Mouse (Mus musculus): Measurements from ENCODE around the gene Btg4. TPM values are rescaled to one million over a fixed set of nuclear protein-coding genes. Genes with fewer than 3 reads are reported as not detected.
A peak's percentile ranks its signal among the peaks of the same experiment; 100 is the strongest.

Gene Btg4
- total RNA-seq (2014; rRNA removed; ENCODE audit: low replicate concordance): not detected in 2 replicates
- not detected in 2 replicates for polyA plus RNA-seq (2015; fragmentation: Nextera tagmentation; extraction: Ambion mirVana)

DNA sequence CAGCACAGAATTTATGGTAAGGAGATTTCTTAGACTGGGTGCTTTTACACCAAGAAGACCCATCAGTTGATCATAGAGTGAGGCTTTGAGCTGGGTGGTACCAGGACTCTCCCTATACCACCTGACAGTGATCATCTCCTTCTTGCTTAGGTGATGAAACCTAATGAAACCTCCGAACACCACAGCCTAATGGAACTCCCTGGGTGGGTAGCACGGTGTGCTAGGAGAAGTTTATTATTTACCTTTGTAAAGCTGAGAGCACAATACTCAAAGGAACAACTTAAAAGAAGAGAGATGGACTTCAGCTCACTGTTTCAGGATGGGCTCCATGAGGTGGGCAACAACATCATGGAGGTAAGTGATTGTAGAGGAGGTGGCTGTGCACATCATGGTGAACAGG is at the start of gene Btg4:
Gene Btg4, plus strand, starts transcription at position 301 of the 400 bp plus-strand sequence.
- 86% methylated on average over 2 of the region's 2 CpGs for WGBS
- H3K9me3 ChIP-seq (replicated peaks; ENCODE audit: control insufficient read depth, low read length): no peaks in the 10 kb centered on the region
- H3K36me3 ChIP-seq (replicated peaks; ENCODE audit: control insufficient read depth, insufficient read depth, low read length): no peaks in the 10 kb centered on the region; the same call in 1 of the 2 replicates
- H3K27ac ChIP-seq (ENCODE audit: low read depth): no peak within 1 kb of the TSS
- DNase-seq (ENCODE audit: low spot score) (no peak), ATAC-seq (ENCODE audit: insufficient read depth, low read depth) (no peak)
- H3K4me2 ChIP-seq (ENCODE audit: low read depth, low read length): no peak within 1 kb of the TSS
- H3K27me3 ChIP-seq (ENCODE audit: control insufficient read depth, insufficient read depth, low read length): no peaks in the 10 kb centered on the region
- H3K4me3 ChIP-seq (ENCODE audit: low read depth, low read length): no peak within 1 kb of the TSS
- no peaks in the 10 kb centered on the region for H3K4me1 ChIP-seq (ENCODE audit: control insufficient read depth, insufficient read depth)
- TF ChIP-seq CTCF (IDR thresholded peaks at IDR 0.05; ENCODE audit: low read depth) (no peak), EP300 (IDR thresholded peaks at IDR 0.05; ENCODE audit: low read depth) (no peak)
- H3K9ac ChIP-seq (replicated peaks; ENCODE audit: low read depth, low read length): no peak within 1 kb of the TSS

DNA sequence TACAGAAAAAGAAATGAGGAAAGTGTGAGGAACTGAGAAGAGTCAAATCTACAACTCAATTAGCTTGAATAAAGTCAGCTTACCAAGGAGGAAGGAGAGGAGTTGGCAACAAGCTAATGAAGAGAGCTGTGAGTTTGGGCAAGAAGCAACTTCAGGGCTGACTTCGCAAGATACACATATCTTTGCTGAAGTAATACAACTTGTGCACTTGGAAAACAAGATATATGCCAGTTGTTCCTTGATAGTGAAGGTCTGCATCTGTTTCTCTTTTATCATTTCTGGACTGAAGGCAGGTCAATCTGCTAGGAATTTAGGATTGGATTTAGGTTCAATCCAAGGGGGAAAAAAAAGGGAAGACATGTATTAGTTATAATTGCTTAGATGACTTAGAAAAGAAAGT is 47.1 kb upstream of the Btg4 start:
- no peaks in the 10 kb centered on the region for H3K36me3 ChIP-seq (replicated peaks; ENCODE audit: control insufficient read depth, insufficient read depth, low read length)
- no peaks in the 10 kb centered on the region for H3K27me3 ChIP-seq (ENCODE audit: control insufficient read depth, insufficient read depth, low read length)
- H3K9ac ChIP-seq (replicated peaks; ENCODE audit: low read depth, low read length): no peak overlapping the region
- 62% methylated on average over 1 of the region's 1 CpGs for WGBS
- ATAC-seq (ENCODE audit: insufficient read depth, low read depth): no peak
- no peak for DNase-seq (ENCODE audit: low spot score)
- peaks cover 8% of the 10 kb centered on the region; the same call in 1 of the 2 replicates for H3K4me1 ChIP-seq (ENCODE audit: control insufficient read depth, insufficient read depth)
- H3K9me3 ChIP-seq (replicated peaks; ENCODE audit: control insufficient read depth, low read length): no peaks in the 10 kb centered on the region
- no peak overlapping the region for H3K4me3 ChIP-seq (ENCODE audit: low read depth, low read length)
- no peak overlapping the region for H3K4me2 ChIP-seq (ENCODE audit: low read depth, low read length)
- no peak overlapping the region for H3K27ac ChIP-seq (ENCODE audit: low read depth)
- TF ChIP-seq EP300 (IDR thresholded peaks at IDR 0.05; ENCODE audit: low read depth) (no peak), CTCF (IDR thresholded peaks at IDR 0.05; ENCODE audit: low read depth) (no peak)

DNA sequence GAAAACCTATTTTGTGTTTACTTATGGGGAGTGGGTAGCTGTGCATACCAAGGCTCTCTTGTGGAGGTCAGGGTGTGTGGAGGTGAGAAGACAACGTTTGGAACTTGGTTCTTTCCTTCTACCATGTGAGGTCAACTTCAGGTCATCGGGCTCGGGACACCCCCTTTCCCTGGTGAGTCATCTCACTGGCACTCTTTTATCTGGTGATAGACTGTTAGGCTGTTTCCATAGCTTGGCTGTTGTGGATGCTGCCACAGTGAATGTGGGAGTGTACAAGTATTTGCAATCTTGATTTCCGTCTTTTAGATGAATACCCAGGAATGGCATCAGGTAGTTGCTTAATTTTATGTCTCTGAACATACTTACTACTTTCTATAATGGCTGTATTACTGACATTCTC is 45.0 kb upstream of the Btg4 start:
- H3K9me3 ChIP-seq (replicated peaks; ENCODE audit: control insufficient read depth, low read length): no peaks in the 10 kb centered on the region
- H3K36me3 ChIP-seq (replicated peaks; ENCODE audit: control insufficient read depth, insufficient read depth, low read length): no peaks in the 10 kb centered on the region
- H3K4me1 ChIP-seq (ENCODE audit: control insufficient read depth, insufficient read depth): 0 out of 2 replicates have a peak, but pooled peaks cover 5% of the 10 kb centered on the region
- no peak for DNase-seq (ENCODE audit: low spot score)
- ATAC-seq (ENCODE audit: insufficient read depth, low read depth): 0 out of 2 replicates have a peak, but pooled peaks have one; percentile 24
- H3K4me2 ChIP-seq (ENCODE audit: low read depth, low read length): no peak overlapping the region
- no peaks in the 10 kb centered on the region for H3K27me3 ChIP-seq (ENCODE audit: control insufficient read depth, insufficient read depth, low read length)
- no peak overlapping the region for H3K4me3 ChIP-seq (ENCODE audit: low read depth, low read length)
- no peak overlapping the region for H3K27ac ChIP-seq (ENCODE audit: low read depth)
- no peak overlapping the region for H3K9ac ChIP-seq (replicated peaks; ENCODE audit: low read depth, low read length)
- 4% methylated on average over 4 of the region's 4 CpGs for WGBS
- no peak for TF ChIP-seq CTCF (IDR thresholded peaks at IDR 0.05; ENCODE audit: low read depth)
- TF ChIP-seq EP300 (IDR thresholded peaks at IDR 0.05; ENCODE audit: low read depth): no peak

DNA sequence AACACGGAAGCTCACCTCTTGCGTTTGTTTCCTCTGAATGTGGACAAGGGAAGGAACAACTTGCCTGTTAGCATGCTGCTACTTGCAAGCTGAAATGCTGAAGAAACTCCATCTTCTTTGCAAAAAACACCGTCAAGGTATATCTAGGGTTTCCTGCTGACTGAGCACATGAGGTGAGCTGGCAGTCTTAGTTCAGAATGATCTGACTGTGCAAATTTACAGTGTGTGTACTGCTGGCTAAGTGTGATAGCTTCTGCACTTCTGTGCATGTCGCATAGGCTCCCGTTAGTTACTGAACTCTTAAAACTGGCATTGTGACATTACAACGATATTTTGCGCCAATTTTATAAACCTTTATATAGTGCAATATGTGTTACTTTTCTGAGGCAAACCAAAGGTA is 41.0 kb upstream of the Btg4 start:
- no peak overlapping the region for H3K4me3 ChIP-seq (ENCODE audit: low read depth, low read length)
- no peaks in the 10 kb centered on the region for H3K36me3 ChIP-seq (replicated peaks; ENCODE audit: control insufficient read depth, insufficient read depth, low read length)
- H3K27ac ChIP-seq (ENCODE audit: low read depth): no peak overlapping the region
- no peaks in the 10 kb centered on the region for H3K27me3 ChIP-seq (ENCODE audit: control insufficient read depth, insufficient read depth, low read length)
- no peak for DNase-seq (ENCODE audit: low spot score)
- no peak overlapping the region for H3K4me2 ChIP-seq (ENCODE audit: low read depth, low read length)
- H3K9ac ChIP-seq (replicated peaks; ENCODE audit: low read depth, low read length): no peak overlapping the region
- TF ChIP-seq EP300 (IDR thresholded peaks at IDR 0.05; ENCODE audit: low read depth): no peak
- no peak for TF ChIP-seq CTCF (IDR thresholded peaks at IDR 0.05; ENCODE audit: low read depth)
- ATAC-seq (ENCODE audit: insufficient read depth, low read depth): no peak
- 0 out of 2 replicates have a peak, but pooled peaks cover 5% of the 10 kb centered on the region for H3K4me1 ChIP-seq (ENCODE audit: control insufficient read depth, insufficient read depth)
- no peaks in the 10 kb centered on the region for H3K9me3 ChIP-seq (replicated peaks; ENCODE audit: control insufficient read depth, low read length)
- WGBS: 71% methylated on average over 7 of the region's 7 CpGs

DNA sequence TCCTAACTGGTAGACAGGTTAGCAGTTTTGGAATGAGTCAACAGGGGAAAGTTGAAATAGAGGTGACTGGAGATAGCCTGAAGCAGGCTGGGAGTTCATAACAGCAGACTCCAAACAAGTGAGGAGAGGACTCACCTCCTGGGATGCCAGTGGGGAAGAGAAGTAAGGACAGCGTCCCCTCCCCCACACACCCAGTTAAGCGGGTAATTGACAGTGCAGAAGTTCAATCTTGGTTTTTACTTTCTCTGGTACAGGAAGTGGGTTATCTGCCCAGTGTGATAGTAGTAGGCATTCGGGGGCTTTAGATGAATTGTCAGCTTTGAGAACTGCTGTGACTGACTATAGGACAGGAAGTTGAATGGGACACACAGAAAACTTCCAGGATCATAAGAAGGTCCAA is 40.4 kb upstream of the Btg4 start:
- Histone ChIP-seq H3K9ac (replicated peaks; ENCODE audit: low read depth, low read length) (no peak overlapping the region), H3K27me3 (ENCODE audit: control insufficient read depth, insufficient read depth, low read length) (no peaks in the 10 kb centered on the region), H3K9me3 (replicated peaks; ENCODE audit: control insufficient read depth, low read length) (no peaks in the 10 kb centered on the region), H3K4me3 (ENCODE audit: low read depth, low read length) (no peak overlapping the region), H3K4me1 (ENCODE audit: control insufficient read depth, insufficient read depth) (0 out of 2 replicates have a peak, but pooled peaks cover 5% of the 10 kb centered on the region), H3K27ac (ENCODE audit: low read depth) (no peak overlapping the region), H3K4me2 (ENCODE audit: low read depth, low read length) (no peak overlapping the region), H3K36me3 (replicated peaks; ENCODE audit: control insufficient read depth, insufficient read depth, low read length) (no peaks in the 10 kb centered on the region)
- TF ChIP-seq EP300 (IDR thresholded peaks at IDR 0.05; ENCODE audit: low read depth) (no peak), CTCF (IDR thresholded peaks at IDR 0.05; ENCODE audit: low read depth) (no peak)
- 46% methylated on average over 3 of the region's 3 CpGs for WGBS
- ATAC-seq (ENCODE audit: insufficient read depth, low read depth) (no peak), DNase-seq (ENCODE audit: low spot score) (no peak)

Data from heart, postnatal 0 days (tissue).